Mouse (Mus musculus): ENCODE data around the gene Nsun4.

Gene Nsun4

GRCm38 (mm10) chr4:116047681-116048080, 6.0 kb downstream of the Nsun4 start:
- no peak for DNase-seq (ENCODE audit: low read depth, low spot score)

GRCm38 (mm10) chr4:116046604-116047003, 7.1 kb downstream of the Nsun4 start:
- DNase-seq (ENCODE audit: low read depth, low spot score) = no peak

GRCm38 (mm10) chr4:116042186-116042585, 11.5 kb downstream of the Nsun4 start:
- no peak for DNase-seq (ENCODE audit: low read depth, low spot score)

- DNase-seq (ENCODE audit: low read depth, low spot score) = no peak
Measured at GRCm38 (mm10) chr4:116040466-116040865, 13.2 kb downstream of the Nsun4 start.

- DNase-seq (ENCODE audit: low read depth, low spot score) = peak; percentile 71
Measured at GRCm38 (mm10) chr4:116033374-116033773, 20.3 kb downstream of the Nsun4 start.

GRCm38 (mm10) chr4:116032906-116033305, 20.8 kb downstream of the Nsun4 start:
- no peak for DNase-seq (ENCODE audit: low read depth, low spot score)

GRCm38 (mm10) chr4:116017902-116018746, 35.6 kb downstream of the Nsun4 start, which contains the start of gene Faah:
Gene Faah (minus strand): TSS chr4:116017926.
- no peak for DNase-seq (ENCODE audit: low read depth, low spot score)

- DNase-seq (ENCODE audit: low read depth, low spot score) = peak; percentile 54
Measured at GRCm38 (mm10) chr4:116017300-116017901, 36.3 kb downstream of the Nsun4 start.

- no peak for DNase-seq (ENCODE audit: low read depth, low spot score)
Measured at GRCm38 (mm10) chr4:116016862-116017299, 36.8 kb downstream of the Nsun4 start.

- no peak for DNase-seq (ENCODE audit: low read depth, low spot score)
Measured at GRCm38 (mm10) chr4:116016396-116016795, 37.3 kb downstream of the Nsun4 start.

GRCm38 (mm10) chr4:116015996-116016395, 37.7 kb downstream of the Nsun4 start:
- no peak for DNase-seq (ENCODE audit: low read depth, low spot score)

- DNase-seq (ENCODE audit: low read depth, low spot score) = no peak
Measured at GRCm38 (mm10) chr4:116015502-116015901, 38.2 kb downstream of the Nsun4 start.

GRCm38 (mm10) chr4:116010186-116010585, 43.5 kb downstream of the Nsun4 start:
- no peak for DNase-seq (ENCODE audit: low read depth, low spot score)

GRCm38 (mm10) chr4:116001206-116001605, 52.5 kb downstream of the Nsun4 start:
- no peak for DNase-seq (ENCODE audit: low read depth, low spot score)

GRCm38 (mm10) chr4:116000671-116001070, 53.0 kb downstream of the Nsun4 start:
- no peak for DNase-seq (ENCODE audit: low read depth, low spot score)

GRCm38 (mm10) chr4:115996729-115997128, 56.9 kb downstream of the Nsun4 start:
- no peak for DNase-seq (ENCODE audit: low read depth, low spot score)

- no peak for DNase-seq (ENCODE audit: low read depth, low spot score)
Measured at GRCm38 (mm10) chr4:115995376-115995730, 58.3 kb downstream of the Nsun4 start.

GRCm38 (mm10) chr4:115994662-115995375, 58.9 kb downstream of the Nsun4 start:
- no peak for DNase-seq (ENCODE audit: low read depth, low spot score)

- no peak for DNase-seq (ENCODE audit: low read depth, low spot score)
Measured at GRCm38 (mm10) chr4:115989382-115989781, 64.3 kb downstream of the Nsun4 start.

GRCm38 (mm10) chr4:115987858-115988530, 65.7 kb downstream of the Nsun4 start:
- no peak for DNase-seq (ENCODE audit: low read depth, low spot score)

- no peak for DNase-seq (ENCODE audit: low read depth, low spot score)
Measured at GRCm38 (mm10) chr4:115987436-115987835, 66.2 kb downstream of the Nsun4 start.

GRCm38 (mm10) chr4:115984967-115985366, 68.7 kb downstream of the Nsun4 start:
- DNase-seq (ENCODE audit: low read depth, low spot score) = no peak

All from retina, adult 2 months (tissue).